Mouse (Mus musculus): Measurements from ENCODE around the gene Parp6. TPM values are rescaled to one million over a fixed set of nuclear protein-coding genes. Genes with fewer than 3 reads are reported as not detected.
A peak's percentile ranks its signal among the peaks of the same experiment; 100 is the strongest.

The Parp6 gene
- polyA plus RNA-seq, 1 experiment from 2014 or later: 13.3 TPM

GRCm38 (mm10) chr9:59656635-59657617 lies 39.8 kb downstream of the Parp6 start:
- DNase-seq (ENCODE audit: low spot score): peak; percentile 79
- H3K9me3 ChIP-seq (ENCODE audit: control insufficient read depth, low read length): no peaks in the 10 kb centered on the region
- H3K27ac ChIP-seq (replicated peaks): peak overlapping the region; percentile 94
- H3K27me3 ChIP-seq (ENCODE audit: control insufficient read depth, insufficient read depth, low read length): no peaks in the 10 kb centered on the region
- ATAC-seq (ENCODE audit: low FRiP score, low TSS enrichment): no peak; the same call in 1 of the 2 replicates
- H3K4me1 ChIP-seq (replicated peaks; ENCODE audit: control insufficient read depth, insufficient read depth): peaks cover 18% of the 10 kb centered on the region
- H3K9ac ChIP-seq (ENCODE audit: low read length): peak overlapping the region; percentile 71
- peak overlapping the region; percentile 69 for H3K4me3 ChIP-seq (ENCODE audit: low read depth, low read length)
- TF ChIP-seq EP300 (optimal IDR thresholded peaks at IDR 0.05) (no peak), CTCF (IDR thresholded peaks at IDR 0.05; ENCODE audit: low read depth) (peak; percentile 64)
- WGBS: under 1% methylated on average over 65 of the region's 65 CpGs
- no peaks in the 10 kb centered on the region for H3K36me3 ChIP-seq (ENCODE audit: control insufficient read depth, insufficient read depth, low read length)
- peak overlapping the region; percentile 70 for H3K4me2 ChIP-seq (replicated peaks; ENCODE audit: low read depth)

GRCm38 (mm10) chr9:59658146-59658545 lies 41.1 kb downstream of the Parp6 start:
- Histone ChIP-seq H3K27me3 (ENCODE audit: control insufficient read depth, insufficient read depth, low read length) (no peaks in the 10 kb centered on the region), H3K9me3 (ENCODE audit: control insufficient read depth, low read length) (no peaks in the 10 kb centered on the region), H3K4me3 (ENCODE audit: low read depth, low read length) (peak overlapping the region; percentile 69), H3K36me3 (ENCODE audit: control insufficient read depth, insufficient read depth, low read length) (no peaks in the 10 kb centered on the region), H3K4me1 (replicated peaks; ENCODE audit: control insufficient read depth, insufficient read depth) (peaks cover 18% of the 10 kb centered on the region), H3K9ac (ENCODE audit: low read length) (peak overlapping the region; percentile 31; the same call in 1 of the 2 replicates), H3K4me2 (replicated peaks; ENCODE audit: low read depth) (peak overlapping the region; percentile 70), H3K27ac (replicated peaks) (peak overlapping the region; percentile 49; the same call in 1 of the 2 replicates)
- TF ChIP-seq CTCF (IDR thresholded peaks at IDR 0.05; ENCODE audit: low read depth) (no peak), EP300 (optimal IDR thresholded peaks at IDR 0.05) (no peak)
- ATAC-seq (ENCODE audit: low FRiP score, low TSS enrichment) (no peak), DNase-seq (ENCODE audit: low spot score) (no peak)
- 14% methylated on average over 4 of the region's 4 CpGs for WGBS

GRCm38 (mm10) chr9:59659036-59660026 lies 42.2 kb downstream of the Parp6 start:
- TF ChIP-seq EP300 (optimal IDR thresholded peaks at IDR 0.05) (no peak), CTCF (IDR thresholded peaks at IDR 0.05; ENCODE audit: low read depth) (peak; percentile 89)
- WGBS: 24% methylated on average over 14 of the region's 14 CpGs
- no peaks in the 10 kb centered on the region for H3K27me3 ChIP-seq (ENCODE audit: control insufficient read depth, insufficient read depth, low read length)
- ATAC-seq (ENCODE audit: low FRiP score, low TSS enrichment) (peak; percentile 16; the same call in 1 of the 2 replicates), DNase-seq (ENCODE audit: low spot score) (peak; percentile 88)
- H3K4me1 ChIP-seq (replicated peaks; ENCODE audit: control insufficient read depth, insufficient read depth): peaks cover 18% of the 10 kb centered on the region
- H3K9ac ChIP-seq (ENCODE audit: low read length): no peak overlapping the region
- peak overlapping the region; percentile 70 for H3K4me2 ChIP-seq (replicated peaks; ENCODE audit: low read depth)
- no peaks in the 10 kb centered on the region for H3K36me3 ChIP-seq (ENCODE audit: control insufficient read depth, insufficient read depth, low read length)
- H3K27ac ChIP-seq (replicated peaks): peak overlapping the region; percentile 81
- H3K4me3 ChIP-seq (ENCODE audit: low read depth, low read length): no peak overlapping the region
- H3K9me3 ChIP-seq (ENCODE audit: control insufficient read depth, low read length): no peaks in the 10 kb centered on the region

- DNase-seq (ENCODE audit: low spot score): no peak
- H3K4me3 ChIP-seq (ENCODE audit: low read depth, low read length): no peak overlapping the region
Observed at GRCm38 (mm10) chr9:59660421-59660820, 43.3 kb downstream of the Parp6 start.

GRCm38 (mm10) chr9:59661298-59661975 lies 44.4 kb downstream of the Parp6 start:
- Histone ChIP-seq H3K4me2 (replicated peaks; ENCODE audit: low read depth) (no peak overlapping the region), H3K27ac (replicated peaks) (no peak overlapping the region), H3K4me1 (replicated peaks; ENCODE audit: control insufficient read depth, insufficient read depth) (peaks cover 18% of the 10 kb centered on the region), H3K9ac (ENCODE audit: low read length) (peak overlapping the region; percentile 18; the same call in 1 of the 2 replicates), H3K9me3 (ENCODE audit: control insufficient read depth, low read length) (no peaks in the 10 kb centered on the region), H3K4me3 (ENCODE audit: low read depth, low read length) (no peak overlapping the region), H3K27me3 (ENCODE audit: control insufficient read depth, insufficient read depth, low read length) (no peaks in the 10 kb centered on the region), H3K36me3 (ENCODE audit: control insufficient read depth, insufficient read depth, low read length) (0 out of 2 replicates have a peak, but pooled peaks cover 1% of the 10 kb centered on the region)
- TF ChIP-seq EP300 (optimal IDR thresholded peaks at IDR 0.05) (no peak), CTCF (IDR thresholded peaks at IDR 0.05; ENCODE audit: low read depth) (no peak)
- no peak for DNase-seq (ENCODE audit: low spot score)
- 43% methylated on average over 6 of the region's 6 CpGs for WGBS
- no peak for ATAC-seq (ENCODE audit: low FRiP score, low TSS enrichment)

More at GRCm38 (mm10) chr9:59660421-59660820, 43.3 kb downstream of the Parp6 start:
- no peak for ATAC-seq (ENCODE audit: low FRiP score, low TSS enrichment)
- Histone ChIP-seq H3K27ac (replicated peaks) (no peak overlapping the region), H3K36me3 (ENCODE audit: control insufficient read depth, insufficient read depth, low read length) (no peaks in the 10 kb centered on the region), H3K9ac (ENCODE audit: low read length) (0 out of 2 replicates have a peak overlapping the region, but pooled peaks have one; percentile 2), H3K4me2 (replicated peaks; ENCODE audit: low read depth) (no peak overlapping the region), H3K9me3 (ENCODE audit: control insufficient read depth, low read length) (no peaks in the 10 kb centered on the region), H3K4me1 (replicated peaks; ENCODE audit: control insufficient read depth, insufficient read depth) (peaks cover 18% of the 10 kb centered on the region), H3K27me3 (ENCODE audit: control insufficient read depth, insufficient read depth, low read length) (no peaks in the 10 kb centered on the region)
- no peak for TF ChIP-seq CTCF (IDR thresholded peaks at IDR 0.05; ENCODE audit: low read depth)
- no peak for TF ChIP-seq EP300 (optimal IDR thresholded peaks at IDR 0.05)
- 55% methylated on average over 10 of the region's 10 CpGs for WGBS
